Mouse (Mus musculus) E14TG2a.4 (cell line): ENCODE results near the gene Aph1a.

Experiments
- CTCF ChIP-seq: conservative IDR thresholded peaks from 2 replicates; pipeline ENCODE4 v1.5.1; 2014; ENCODE audit warnings: low read length
- NANOG ChIP-seq: IDR thresholded peaks from 2 replicates; pipeline ENCODE4 v1.6.1; 2014; ENCODE audit warnings: borderline replicate concordance, low read length, mixed read lengths

DNA sequence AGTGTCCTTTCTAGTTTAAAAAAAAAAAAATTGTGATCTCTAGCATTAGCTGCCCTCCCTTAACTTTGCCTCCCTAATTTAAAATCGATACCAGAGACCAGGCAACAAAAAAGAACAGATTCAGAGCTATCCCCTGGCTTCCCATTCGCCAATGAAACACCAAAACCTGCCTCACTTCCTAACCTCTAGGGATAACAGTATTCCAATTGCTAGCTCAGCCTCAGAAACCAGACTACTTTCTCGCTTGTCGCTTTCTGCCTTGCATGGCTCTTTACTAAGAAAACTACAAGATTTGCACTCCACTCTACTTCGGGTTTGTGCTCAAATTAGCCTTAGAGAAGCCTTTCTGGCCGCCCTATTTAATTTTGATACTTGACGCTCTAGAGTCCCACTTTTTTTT lies 37.7 kb upstream of the Aph1a start:
- no peak for TF ChIP-seq CTCF
- TF ChIP-seq NANOG = no peak
